21 mouse cellular contexts compared by ENCODE assay signal in genomic region chr19:29674946-29675345, GRCm38 (mm10). TPM values are rescaled to one million over a fixed set of nuclear protein-coding genes. Genes with fewer than 3 reads are reported as not detected.
"Had no signal": no experiment of that assay in that cellular context is flagged by ENCODE, and none has a peak within 500 bp of the region (broad histone marks: within the 10 kb centered on the region; RNA-seq: fewer than 3 reads in every experiment).

No protein-coding gene starts in this region.

- ATAC-seq: hindbrain, postnatal 0 days; liver, embryonic 12.5 days; lung, postnatal 0 days had no signal

- H3K9me3 ChIP-seq: limb, embryonic 13.5 days; liver, embryonic 12.5 days; midbrain, embryonic 10.5 days; neural tube, embryonic 15.5 days had no signal

- H3K27me3 ChIP-seq: limb, embryonic 13.5 days; liver, embryonic 12.5 days; neural tube, embryonic 15.5 days had no signal

- H3K9ac ChIP-seq: limb, embryonic 13.5 days; liver, embryonic 12.5 days; neural tube, embryonic 15.5 days had no signal

- H3K4me3 ChIP-seq: layer of hippocampus, adult 2 months; limb, embryonic 13.5 days; liver, embryonic 12.5 days; midbrain, embryonic 10.5 days; myocyte; neural tube, embryonic 15.5 days had no signal

- H3K36me3 ChIP-seq: limb, embryonic 13.5 days; liver, embryonic 12.5 days; midbrain, embryonic 10.5 days; neural tube, embryonic 15.5 days had no signal

- H3K4me1 ChIP-seq: limb, embryonic 13.5 days; midbrain, embryonic 10.5 days; neural tube, embryonic 15.5 days had no signal

- H3K4me2 ChIP-seq: limb, embryonic 13.5 days; neural tube, embryonic 15.5 days had no signal

- H3K27ac ChIP-seq: hindbrain, postnatal 0 days; layer of hippocampus, adult 2 months; limb, embryonic 13.5 days; liver, embryonic 12.5 days; midbrain, embryonic 10.5 days; neural tube, embryonic 15.5 days had no signal

- DNase-seq: kidney, adult 9 months; kidney, postnatal 36 days; left cerebral cortex, postnatal 4 days; lung, adult 18-20 months; lung, postnatal 4 days; midbrain, embryonic 14.5 days; right cerebral cortex, adult 18-20 months; right cerebral cortex, postnatal 25 days; thymus, adult 18-20 months; thymus, postnatal 14 days had no signal

RNA-seq across cellular contexts. Expression of gene Mlana, which starts 22.7 kb away (rescaled TPM):
- total RNA-seq: hindbrain, postnatal 0 days; left cerebral cortex, postnatal 4 days; megakaryocyte, adult 5-6 weeks had no signal
- polyA plus RNA-seq: hindbrain, postnatal 0 days; intestine, embryonic 14.5 days; liver, embryonic 12.5 days; midbrain, embryonic 14.5 days; myocyte; neural tube, embryonic 11.5 days; neural tube, embryonic 15.5 days had no signal
